Mouse (Mus musculus) adrenal gland, adult 18-20 months (tissue): ENCODE results near the gene Ctps. TPM values are rescaled to one million over a fixed set of nuclear protein-coding genes. Genes with fewer than 3 reads are reported as not detected.

ENCODE experiments used
- total RNA-seq, 2 experiments: library from RNA; stranded (reverse); gene quantifications; 1 replicate in 1 of 2; 2 replicates in 1 of 2; pipeline ENCODE4 v1.2.3; 2021

Gene Ctps
- total RNA-seq, 2 experiments from 2014 or later, result 30.1 to 33.6 TPM

Other genes starting within 250 kb of the Ctps start
- 10 to 100 TPM; 30.6 to 32.8 TPM for gene Scmh1, start 165.0 kb downstream of the Ctps start, total RNA-seq
- not detected for gene Slfnl1, start 38.0 kb downstream of the Ctps start, total RNA-seq
- gene Gm8439, start 18.5 kb upstream of the Ctps start, total RNA-seq, result not detected
- gene Cited4, start 96.3 kb upstream of the Ctps start, total RNA-seq, result 10 to 100 TPM; 15.2 to 24.0 TPM
- 1 to 10 TPM; 1.5 to 3.1 TPM for gene Kcnq4, start 178.3 kb upstream of the Ctps start, total RNA-seq